Mouse (Mus musculus): Measurements from ENCODE around the gene Fchsd2. TPM values are rescaled to one million over a fixed set of nuclear protein-coding genes. Genes with fewer than 3 reads are reported as not detected.
A peak's percentile ranks its signal among the peaks of the same experiment; 100 is the strongest.

Gene Fchsd2
- polyA plus RNA-seq, 1 experiment from 2014 or later = 51.6 TPM

DNA sequence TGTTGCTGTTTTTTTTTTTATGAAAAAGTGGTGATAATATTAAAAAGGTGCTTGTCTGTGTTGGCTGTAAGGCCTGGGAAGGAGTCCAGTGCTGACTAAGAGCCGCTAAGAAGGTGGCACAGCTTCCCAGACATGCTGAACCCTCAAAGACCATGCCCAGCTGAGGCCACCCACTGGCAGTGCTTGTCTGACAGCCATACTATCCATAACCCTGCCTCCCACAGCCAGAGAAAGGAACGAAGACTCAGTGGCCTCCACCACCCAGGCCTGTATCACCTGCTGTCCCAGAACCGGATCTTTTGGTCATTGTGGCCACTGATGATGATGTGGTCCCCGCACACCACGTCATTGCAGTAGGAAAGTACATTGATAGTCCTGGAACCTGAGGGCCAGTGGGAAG lies 198.5 kb downstream of the Fchsd2 start:
- no peak overlapping the region for H3K27ac ChIP-seq (ENCODE audit: low read depth, low read length)
- H3K4me1 ChIP-seq (ENCODE audit: control insufficient read depth, insufficient read depth, low read length) = peaks cover 1% of the 10 kb centered on the region; the same call in 1 of the 2 replicates
- H3K4me2 ChIP-seq (ENCODE audit: low read depth, low read length) = no peak overlapping the region
- no peaks in the 10 kb centered on the region; the same call in 1 of the 2 replicates for H3K36me3 ChIP-seq (ENCODE audit: control insufficient read depth, insufficient read depth, low read length)
- 89% methylated on average over 5 of the region's 5 CpGs for WGBS
- no peak for ATAC-seq (ENCODE audit: low read depth)
- no peak overlapping the region for H3K9ac ChIP-seq (replicated peaks; ENCODE audit: low read depth, low read length)
- H3K9me3 ChIP-seq (ENCODE audit: control insufficient read depth, low read length) = no peaks in the 10 kb centered on the region
- no peak overlapping the region for H3K4me3 ChIP-seq (ENCODE audit: low read depth, low read length)
- no peaks in the 10 kb centered on the region for H3K27me3 ChIP-seq (ENCODE audit: control insufficient read depth, insufficient read depth, low read length)

DNA sequence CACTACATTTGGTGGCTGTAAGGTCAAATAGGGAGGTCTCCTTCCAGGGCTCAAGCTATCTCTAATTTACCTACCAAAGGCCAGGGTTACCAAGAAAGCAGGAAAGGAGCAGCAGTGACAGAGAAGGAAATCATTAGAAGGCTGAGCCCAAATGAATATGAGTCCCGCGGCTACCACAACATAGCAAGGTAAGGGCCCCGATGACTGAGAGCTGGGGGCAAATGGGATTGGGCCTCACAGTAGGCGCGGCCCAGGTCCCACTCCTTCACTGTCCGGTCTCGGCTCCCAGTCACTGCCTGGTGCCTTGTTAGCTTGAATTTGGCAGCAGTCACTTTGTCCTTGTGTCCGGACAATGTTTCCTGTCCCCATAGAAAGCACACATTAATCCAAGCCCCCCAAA lies 199.0 kb downstream of the Fchsd2 start:
- Histone ChIP-seq H3K27me3 (ENCODE audit: control insufficient read depth, insufficient read depth, low read length) (no peaks in the 10 kb centered on the region), H3K4me2 (ENCODE audit: low read depth, low read length) (no peak overlapping the region), H3K36me3 (ENCODE audit: control insufficient read depth, insufficient read depth, low read length) (no peaks in the 10 kb centered on the region; the same call in 1 of the 2 replicates), H3K27ac (ENCODE audit: low read depth, low read length) (no peak overlapping the region), H3K9me3 (ENCODE audit: control insufficient read depth, low read length) (no peaks in the 10 kb centered on the region), H3K9ac (replicated peaks; ENCODE audit: low read depth, low read length) (no peak overlapping the region), H3K4me3 (ENCODE audit: low read depth, low read length) (no peak overlapping the region), H3K4me1 (ENCODE audit: control insufficient read depth, insufficient read depth, low read length) (peaks cover 3% of the 10 kb centered on the region; the same call in 1 of the 2 replicates)
- WGBS = 95% methylated on average over 8 of the region's 8 CpGs
- ATAC-seq (ENCODE audit: low read depth) = no peak

DNA sequence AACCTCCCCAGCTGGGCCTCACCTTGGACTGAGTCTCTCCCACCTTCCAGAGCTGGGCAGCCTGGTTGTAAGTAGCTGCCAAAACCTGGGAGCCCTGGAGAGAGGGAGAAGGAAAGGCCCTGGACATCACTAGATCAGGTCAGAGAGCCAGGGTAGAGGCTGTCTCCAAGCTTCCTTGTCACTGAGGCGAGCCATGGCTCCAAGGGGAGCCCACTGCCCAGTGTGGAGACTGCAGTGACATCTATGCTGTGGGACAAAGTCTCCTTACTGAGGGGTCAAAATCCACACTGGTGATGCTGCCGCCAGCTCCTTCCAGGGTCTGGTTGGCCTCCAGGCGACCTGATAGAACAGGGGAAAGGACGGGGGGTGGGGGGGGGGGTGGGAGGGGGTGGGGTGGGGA lies 199.4 kb downstream of the Fchsd2 start:
- Histone ChIP-seq H3K27me3 (ENCODE audit: control insufficient read depth, insufficient read depth, low read length) (no peaks in the 10 kb centered on the region), H3K9ac (replicated peaks; ENCODE audit: low read depth, low read length) (no peak overlapping the region), H3K27ac (ENCODE audit: low read depth, low read length) (no peak overlapping the region), H3K4me1 (ENCODE audit: control insufficient read depth, insufficient read depth, low read length) (peaks cover 6% of the 10 kb centered on the region), H3K4me3 (ENCODE audit: low read depth, low read length) (no peak overlapping the region), H3K36me3 (ENCODE audit: control insufficient read depth, insufficient read depth, low read length) (no peaks in the 10 kb centered on the region; the same call in 1 of the 2 replicates), H3K4me2 (ENCODE audit: low read depth, low read length) (no peak overlapping the region), H3K9me3 (ENCODE audit: control insufficient read depth, low read length) (no peaks in the 10 kb centered on the region)
- 61% methylated on average over 4 of the region's 4 CpGs for WGBS
- no peak for ATAC-seq (ENCODE audit: low read depth)

DNA sequence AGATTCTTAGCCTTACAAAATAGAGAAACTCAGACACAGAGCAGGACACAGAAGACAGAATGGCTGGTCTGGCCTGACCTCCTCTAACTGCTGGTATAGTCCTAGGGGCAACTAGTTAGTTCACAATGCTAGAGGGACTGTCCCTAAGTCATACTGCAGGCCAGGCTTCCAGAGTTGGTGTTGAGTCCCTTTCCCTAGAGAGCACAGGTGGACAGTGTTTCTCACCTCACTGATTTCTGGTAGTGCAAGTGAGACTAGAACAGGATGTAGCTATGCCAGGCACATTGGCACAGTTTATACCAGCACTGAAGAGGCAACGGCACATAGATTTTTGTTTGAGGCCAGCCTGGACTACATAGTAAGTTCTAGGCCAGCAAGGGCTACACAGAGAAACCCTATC lies 200.0 kb downstream of the Fchsd2 start:
- Histone ChIP-seq H3K9me3 (ENCODE audit: control insufficient read depth, low read length) (no peaks in the 10 kb centered on the region), H3K27me3 (ENCODE audit: control insufficient read depth, insufficient read depth, low read length) (0 out of 2 replicates have a peak, but pooled peaks cover under 1% of the 10 kb centered on the region), H3K4me2 (ENCODE audit: low read depth, low read length) (no peak overlapping the region), H3K36me3 (ENCODE audit: control insufficient read depth, insufficient read depth, low read length) (no peaks in the 10 kb centered on the region; the same call in 1 of the 2 replicates), H3K4me1 (ENCODE audit: control insufficient read depth, insufficient read depth, low read length) (peaks cover 6% of the 10 kb centered on the region), H3K4me3 (ENCODE audit: low read depth, low read length) (no peak overlapping the region), H3K9ac (replicated peaks; ENCODE audit: low read depth, low read length) (no peak overlapping the region), H3K27ac (ENCODE audit: low read depth, low read length) (no peak overlapping the region)
- no peak for ATAC-seq (ENCODE audit: low read depth)
- WGBS = 88% methylated on average over 1 of the region's 1 CpGs

DNA sequence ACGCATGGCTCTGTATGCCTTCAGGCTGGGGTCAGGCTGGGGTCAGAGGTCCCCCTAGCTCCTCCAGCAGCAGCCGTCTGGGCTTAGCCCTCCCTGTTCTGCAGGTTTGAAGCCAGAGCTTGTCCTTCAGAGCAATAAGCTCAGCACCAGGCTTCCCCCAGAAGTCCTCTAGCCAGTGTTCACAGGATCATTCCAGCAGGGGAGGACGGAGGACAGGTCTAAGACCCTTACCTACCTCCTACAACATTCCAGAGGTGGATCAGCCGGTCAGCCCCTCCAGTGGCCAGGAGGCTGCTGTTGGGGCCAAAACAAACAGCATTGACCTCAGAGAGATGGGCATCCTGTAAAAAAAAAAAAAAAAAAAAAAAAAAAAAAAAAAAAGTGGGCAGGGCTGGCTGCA lies 200.5 kb downstream of the Fchsd2 start:
- no peak for ATAC-seq (ENCODE audit: low read depth)
- H3K4me3 ChIP-seq (ENCODE audit: low read depth, low read length) = no peak overlapping the region
- H3K9ac ChIP-seq (replicated peaks; ENCODE audit: low read depth, low read length) = no peak overlapping the region
- no peak overlapping the region for H3K4me2 ChIP-seq (ENCODE audit: low read depth, low read length)
- no peak overlapping the region for H3K27ac ChIP-seq (ENCODE audit: low read depth, low read length)
- H3K27me3 ChIP-seq (ENCODE audit: control insufficient read depth, insufficient read depth, low read length) = 0 out of 2 replicates have a peak, but pooled peaks cover 3% of the 10 kb centered on the region
- no peaks in the 10 kb centered on the region; the same call in 1 of the 2 replicates for H3K36me3 ChIP-seq (ENCODE audit: control insufficient read depth, insufficient read depth, low read length)
- no peaks in the 10 kb centered on the region for H3K9me3 ChIP-seq (ENCODE audit: control insufficient read depth, low read length)
- WGBS = 61% methylated on average over 4 of the region's 4 CpGs
- H3K4me1 ChIP-seq (ENCODE audit: control insufficient read depth, insufficient read depth, low read length) = peaks cover 6% of the 10 kb centered on the region

DNA sequence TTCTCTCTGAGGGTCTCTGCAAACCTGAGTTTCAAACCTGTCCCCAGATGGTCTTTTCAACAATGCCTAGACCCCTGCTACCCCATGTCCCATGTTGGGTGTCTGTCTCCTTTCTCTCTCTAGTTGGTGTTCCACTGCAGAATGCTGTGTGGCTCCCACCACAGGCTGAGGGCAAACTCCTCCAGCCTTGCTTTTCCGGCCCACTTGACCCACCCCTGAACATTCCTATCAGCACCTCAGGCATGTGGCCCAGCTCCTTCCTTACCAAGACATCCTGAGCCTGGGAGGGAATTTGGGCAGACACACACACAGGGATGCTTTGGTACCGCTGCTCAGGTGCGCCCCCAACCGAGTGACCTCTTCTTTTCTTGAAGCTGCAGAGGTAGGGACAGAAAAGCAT lies 200.9 kb downstream of the Fchsd2 start:
- H3K9me3 ChIP-seq (ENCODE audit: control insufficient read depth, low read length) = no peaks in the 10 kb centered on the region
- no peak for ATAC-seq (ENCODE audit: low read depth)
- H3K9ac ChIP-seq (replicated peaks; ENCODE audit: low read depth, low read length) = no peak overlapping the region
- H3K36me3 ChIP-seq (ENCODE audit: control insufficient read depth, insufficient read depth, low read length) = no peaks in the 10 kb centered on the region; the same call in 1 of the 2 replicates
- 61% methylated on average over 4 of the region's 4 CpGs for WGBS
- H3K4me2 ChIP-seq (ENCODE audit: low read depth, low read length) = no peak overlapping the region
- no peak overlapping the region for H3K27ac ChIP-seq (ENCODE audit: low read depth, low read length)
- H3K4me3 ChIP-seq (ENCODE audit: low read depth, low read length) = no peak overlapping the region
- H3K27me3 ChIP-seq (ENCODE audit: control insufficient read depth, insufficient read depth, low read length) = 0 out of 2 replicates have a peak, but pooled peaks cover 3% of the 10 kb centered on the region
- peaks cover 6% of the 10 kb centered on the region for H3K4me1 ChIP-seq (ENCODE audit: control insufficient read depth, insufficient read depth, low read length)

DNA sequence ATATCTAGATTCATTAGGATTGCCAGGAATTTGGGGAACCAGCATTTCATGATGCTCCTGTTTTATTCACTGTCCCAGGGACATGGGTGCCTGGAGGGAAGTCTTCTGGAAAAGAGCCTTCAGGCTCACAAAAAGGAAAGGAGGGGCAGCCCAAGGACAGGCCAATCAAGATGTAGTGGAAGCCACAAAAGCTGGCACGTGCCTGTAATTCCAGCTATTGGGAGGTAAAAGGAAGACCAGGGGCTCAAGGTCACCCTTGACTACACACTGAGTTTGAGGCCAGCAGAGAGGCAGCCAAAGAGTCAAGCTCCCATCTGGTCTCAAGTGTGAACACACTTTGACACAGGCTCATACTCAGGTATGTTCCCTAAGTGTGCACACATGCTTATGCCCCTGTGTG lies 202.8 kb downstream of the Fchsd2 start:
- peaks cover 6% of the 10 kb centered on the region for H3K4me1 ChIP-seq (ENCODE audit: control insufficient read depth, insufficient read depth, low read length)
- no peaks in the 10 kb centered on the region for H3K9me3 ChIP-seq (ENCODE audit: control insufficient read depth, low read length)
- WGBS = 48% methylated on average over 1 of the region's 1 CpGs
- no peak overlapping the region for H3K9ac ChIP-seq (replicated peaks; ENCODE audit: low read depth, low read length)
- H3K36me3 ChIP-seq (ENCODE audit: control insufficient read depth, insufficient read depth, low read length) = no peaks in the 10 kb centered on the region
- no peak overlapping the region for H3K4me2 ChIP-seq (ENCODE audit: low read depth, low read length)
- no peak overlapping the region for H3K27ac ChIP-seq (ENCODE audit: low read depth, low read length)
- 0 out of 2 replicates have a peak, but pooled peaks cover 3% of the 10 kb centered on the region for H3K27me3 ChIP-seq (ENCODE audit: control insufficient read depth, insufficient read depth, low read length)
- no peak overlapping the region for H3K4me3 ChIP-seq (ENCODE audit: low read depth, low read length)
- no peak for ATAC-seq (ENCODE audit: low read depth)

DNA sequence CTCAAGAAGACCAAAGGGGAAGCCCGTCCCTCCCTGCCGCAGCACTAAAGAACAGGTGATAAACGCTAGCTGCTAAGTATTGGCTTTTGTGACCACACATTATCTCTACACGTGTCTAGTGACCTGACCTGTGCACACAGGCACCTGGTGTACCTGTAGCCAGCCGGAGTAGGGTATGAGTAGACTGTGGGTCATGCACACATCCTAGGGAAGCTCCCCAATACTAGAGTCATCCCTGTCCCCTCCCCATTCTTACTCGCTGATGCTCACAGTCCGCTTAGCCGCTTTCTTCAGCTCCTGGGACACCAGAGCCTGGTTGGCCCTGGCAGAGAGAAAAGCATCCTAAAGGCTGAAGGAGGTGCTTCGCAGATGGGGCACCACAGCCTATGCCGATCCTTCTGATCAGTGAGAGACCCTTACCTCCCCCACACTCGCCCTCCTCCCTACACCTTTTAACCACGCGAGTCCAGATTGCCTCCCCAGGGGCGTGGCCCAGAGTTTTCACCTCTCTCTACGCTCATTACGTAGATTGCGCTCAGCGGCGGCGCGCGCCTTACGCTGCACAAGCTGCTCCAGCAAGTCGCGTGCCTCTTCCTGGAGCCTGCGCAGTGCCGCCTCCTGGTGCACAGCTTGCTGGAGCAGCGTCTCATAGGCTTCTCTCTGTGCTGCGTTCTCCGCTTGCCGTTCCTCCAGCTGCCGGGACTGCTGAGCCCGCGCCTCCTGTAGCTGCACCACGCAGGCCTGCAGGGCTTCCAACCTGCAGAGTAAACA lies 203.8 kb downstream of the Fchsd2 start:
- Histone ChIP-seq H3K27ac (ENCODE audit: low read depth, low read length) (no peak overlapping the region), H3K27me3 (ENCODE audit: control insufficient read depth, insufficient read depth, low read length) (0 out of 2 replicates have a peak, but pooled peaks cover 3% of the 10 kb centered on the region), H3K36me3 (ENCODE audit: control insufficient read depth, insufficient read depth, low read length) (no peaks in the 10 kb centered on the region), H3K4me3 (ENCODE audit: low read depth, low read length) (peak overlapping the region; percentile 27), H3K9ac (replicated peaks; ENCODE audit: low read depth, low read length) (peak overlapping the region; percentile 52; the same call in 1 of the 2 replicates), H3K4me2 (ENCODE audit: low read depth, low read length) (peak overlapping the region; percentile 59), H3K4me1 (ENCODE audit: control insufficient read depth, insufficient read depth, low read length) (peaks cover 6% of the 10 kb centered on the region), H3K9me3 (ENCODE audit: control insufficient read depth, low read length) (no peaks in the 10 kb centered on the region)
- WGBS = 9% methylated on average over 35 of the region's 35 CpGs
- peak; percentile 91 for ATAC-seq (ENCODE audit: low read depth)

DNA sequence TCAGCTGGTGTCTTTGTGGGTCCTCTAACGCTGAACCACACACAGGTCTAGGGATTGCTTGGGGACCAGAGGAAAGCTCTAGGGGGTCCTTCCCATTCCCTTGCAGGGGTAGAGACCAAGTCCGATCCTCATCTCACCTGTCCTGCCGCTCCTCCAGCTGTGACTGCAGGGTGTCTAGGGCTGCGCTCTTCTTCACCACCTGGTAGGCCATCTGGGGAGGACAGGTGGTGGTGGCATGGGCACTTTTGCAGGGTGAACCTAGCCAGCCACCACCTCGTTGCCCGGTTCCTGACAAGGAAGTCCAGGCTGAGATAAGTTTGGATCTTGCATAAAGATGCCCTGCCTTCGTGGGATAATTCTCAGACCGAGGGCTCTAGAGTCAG lies 204.4 kb downstream of the Fchsd2 start:
- no peak for ATAC-seq (ENCODE audit: low read depth)
- Histone ChIP-seq H3K9me3 (ENCODE audit: control insufficient read depth, low read length) (no peaks in the 10 kb centered on the region), H3K9ac (replicated peaks; ENCODE audit: low read depth, low read length) (peak overlapping the region; percentile 52; the same call in 1 of the 2 replicates), H3K4me1 (ENCODE audit: control insufficient read depth, insufficient read depth, low read length) (peaks cover 6% of the 10 kb centered on the region), H3K36me3 (ENCODE audit: control insufficient read depth, insufficient read depth, low read length) (no peaks in the 10 kb centered on the region), H3K4me3 (ENCODE audit: low read depth, low read length) (peak overlapping the region; percentile 27), H3K27me3 (ENCODE audit: control insufficient read depth, insufficient read depth, low read length) (0 out of 2 replicates have a peak, but pooled peaks cover 3% of the 10 kb centered on the region), H3K27ac (ENCODE audit: low read depth, low read length) (no peak overlapping the region), H3K4me2 (ENCODE audit: low read depth, low read length) (peak overlapping the region; percentile 59)
- WGBS = 20% methylated on average over 8 of the region's 8 CpGs
